Mouse (Mus musculus) liver, adult 2 months (tissue): ENCODE measurements around the gene Ppox.

Experiments used
- CTCF ChIP-seq: fragments of 200-500 bp; IDR thresholded peaks from 2 replicates; pipeline ENCODE4 v1.5.1; 2011; ENCODE audit warnings: low read depth, low read length, control low read depth
- POLR2A ChIP-seq: fragments of 200-500 bp; IDR thresholded peaks from 2 replicates; pipeline ENCODE4 v1.6.1; 2011; ENCODE audit warnings: low read length, control low read depth; ENCODE audit not compliant: insufficient read depth; ENCODE audit errors: extremely low read depth

- TF ChIP-seq POLR2A = no peak
- TF ChIP-seq CTCF = no peak
These were observed 39.2 kb upstream of the Ppox start for GRCm38 (mm10) chr1:171320151-171320550.
